Mouse (Mus musculus): ENCODE data around the gene Gpr155.

Gpr155 gene

GRCm38 (mm10) chr2:73386356-73387046 is at the start of gene Gpr155:
TSS of gene Gpr155 (minus strand) at chr2:73386572.
- peak; percentile 100 for DNase-seq

GRCm38 (mm10) chr2:73435847-73436246 is 49.5 kb upstream of the Gpr155 start:
- DNase-seq: no peak

DNA sequence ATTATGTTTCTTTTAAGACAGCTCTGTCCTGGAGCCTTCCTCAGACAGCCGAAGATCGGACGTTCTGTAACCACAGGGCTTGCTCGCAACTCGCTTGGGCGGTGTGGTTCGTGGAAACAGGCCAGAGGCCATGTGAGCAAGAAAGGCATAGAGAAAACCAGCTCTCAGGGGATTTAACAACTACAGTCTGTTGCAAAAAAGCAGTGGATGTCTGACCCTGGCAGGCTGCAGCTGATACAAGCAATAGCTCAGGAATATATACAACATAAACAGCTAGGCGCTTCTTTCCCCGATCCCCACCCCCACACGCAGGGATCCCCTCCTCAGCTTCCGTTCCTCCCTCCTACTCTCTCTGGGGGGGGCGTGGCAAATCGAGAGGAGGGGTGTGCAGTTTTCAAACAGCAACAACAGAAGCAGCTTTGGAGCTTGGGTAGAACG is 45.6 kb upstream of the Gpr155 start:
- DNase-seq: peak in 1 of 2 experiments; percentile 8

- no peak for DNase-seq
Measured at GRCm38 (mm10) chr2:73428803-73429468, 42.6 kb upstream of the Gpr155 start.

- DNase-seq: peak; percentile 66 to 72
Measured at GRCm38 (mm10) chr2:73427293-73427692, 40.9 kb upstream of the Gpr155 start.

- no peak for DNase-seq
Measured at GRCm38 (mm10) chr2:73425822-73426221, 39.5 kb upstream of the Gpr155 start.

DNA sequence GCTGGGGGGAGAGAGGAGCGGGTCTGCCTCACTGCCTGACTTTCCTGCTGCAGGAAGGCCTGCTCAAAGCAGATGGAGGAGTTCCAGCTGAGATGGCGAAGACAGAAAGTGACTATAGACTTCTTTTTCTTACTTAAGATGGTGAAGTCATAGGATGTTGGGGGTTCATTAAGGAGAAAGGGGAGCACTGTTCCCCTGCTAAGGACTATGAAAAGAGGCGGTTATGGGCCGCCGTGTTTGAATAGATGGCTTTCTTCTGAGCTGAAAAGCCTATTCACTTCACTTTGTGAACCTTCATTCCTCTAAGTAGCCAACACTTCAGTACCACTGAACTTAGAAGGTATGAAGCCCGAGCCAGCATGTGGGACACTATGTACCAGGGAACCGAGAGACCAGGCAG is 33.4 kb upstream of the Gpr155 start:
- DNase-seq: no peak

- peak; percentile 35 to 49 for DNase-seq
Measured at GRCm38 (mm10) chr2:73419285-73419684, 32.9 kb upstream of the Gpr155 start.

GRCm38 (mm10) chr2:73415892-73416291 is 29.5 kb upstream of the Gpr155 start:
- DNase-seq: no peak

- DNase-seq: no peak
Measured at GRCm38 (mm10) chr2:73410076-73410475, 23.7 kb upstream of the Gpr155 start.

DNA sequence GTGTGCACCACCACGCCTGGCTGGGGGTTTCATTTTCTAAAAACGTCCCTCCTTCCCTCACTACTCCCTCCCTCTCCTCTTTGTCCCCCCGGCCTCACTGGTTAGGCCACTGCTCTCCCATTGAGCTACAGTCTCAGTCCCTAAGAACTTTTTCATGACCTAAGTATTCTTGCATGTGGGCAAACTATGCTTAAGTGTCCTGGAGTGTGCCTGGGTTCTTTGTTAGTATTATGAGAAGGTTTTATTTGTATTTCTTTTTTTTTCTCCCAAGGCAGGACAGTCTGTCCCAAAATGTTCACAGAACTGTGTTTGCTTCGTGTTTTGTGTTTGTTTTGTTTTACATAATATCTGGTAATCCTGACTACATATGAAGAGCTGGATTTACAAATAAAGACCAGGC is 21.3 kb upstream of the Gpr155 start:
- DNase-seq: no peak

- no peak for DNase-seq
Measured at GRCm38 (mm10) chr2:73406336-73406915, 20.1 kb upstream of the Gpr155 start.

DNA sequence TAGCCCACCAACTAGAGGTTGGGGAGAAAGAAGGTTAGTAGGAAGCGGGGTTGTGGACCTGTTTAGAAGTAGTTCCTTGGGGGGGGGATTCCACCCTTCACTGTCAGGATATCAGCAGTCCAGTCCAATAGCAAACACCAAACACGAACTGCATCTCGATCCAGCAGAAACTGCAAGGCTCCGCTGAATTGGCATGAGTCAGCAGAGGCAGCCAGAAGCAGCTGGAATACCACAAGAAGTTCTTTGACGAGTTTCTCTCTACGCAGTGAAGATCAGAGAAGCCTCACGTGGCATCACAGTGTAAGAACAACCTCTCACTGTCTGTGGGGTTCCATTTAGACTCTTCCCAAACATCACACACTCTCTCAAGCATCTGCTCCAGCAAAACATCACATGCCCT is 18.6 kb upstream of the Gpr155 start:
- DNase-seq: no peak

- no peak for DNase-seq
Measured at GRCm38 (mm10) chr2:73404442-73404841, 18.1 kb upstream of the Gpr155 start.

GRCm38 (mm10) chr2:73403385-73404013 is 17.1 kb upstream of the Gpr155 start:
- no peak for DNase-seq

DNA sequence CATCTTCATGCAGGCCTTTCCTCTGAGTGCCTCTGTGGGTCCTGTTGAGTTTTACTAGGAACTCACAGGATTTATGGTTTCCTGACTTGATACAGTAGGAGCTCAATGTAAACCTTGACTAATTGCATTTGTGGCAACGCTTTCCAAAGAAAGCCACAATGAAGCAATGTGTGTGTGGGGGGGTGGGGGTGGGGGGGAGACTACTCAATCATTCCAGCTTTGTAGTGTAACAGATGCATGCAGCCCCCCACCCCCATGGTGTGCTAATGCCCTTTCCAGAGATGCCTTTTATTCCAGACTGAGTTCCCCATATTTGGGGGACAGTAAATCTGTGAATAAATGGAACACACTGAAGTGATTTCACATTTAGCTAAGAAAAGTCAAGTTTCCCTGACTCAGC is 15.3 kb upstream of the Gpr155 start:
- DNase-seq: no peak

- no peak for DNase-seq
Measured at GRCm38 (mm10) chr2:73397476-73397875, 11.1 kb upstream of the Gpr155 start.

- DNase-seq: no peak
Measured at GRCm38 (mm10) chr2:73396828-73397325, 10.5 kb upstream of the Gpr155 start.

- no peak for DNase-seq
Measured at GRCm38 (mm10) chr2:73395516-73395915, 9.1 kb upstream of the Gpr155 start.

DNA sequence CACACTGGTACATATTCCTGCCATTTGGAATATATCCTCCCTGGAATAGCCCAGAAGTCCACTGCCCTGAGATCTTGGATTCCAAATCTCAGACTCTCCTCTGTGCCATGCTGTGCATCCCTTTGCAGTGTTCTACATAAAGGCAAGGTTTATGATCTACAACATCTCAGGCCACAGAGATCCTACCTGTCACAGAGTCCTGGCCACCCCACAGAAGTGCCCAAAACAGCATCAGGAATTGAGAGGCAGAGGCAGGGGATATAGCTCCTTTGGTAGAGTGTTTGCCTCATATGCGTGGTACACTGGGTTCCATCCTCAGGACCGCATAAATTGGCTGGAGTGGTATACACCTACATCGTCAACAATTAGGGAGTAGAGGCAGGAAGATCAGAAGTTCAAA is 8.1 kb upstream of the Gpr155 start:
- DNase-seq: no peak

DNA sequence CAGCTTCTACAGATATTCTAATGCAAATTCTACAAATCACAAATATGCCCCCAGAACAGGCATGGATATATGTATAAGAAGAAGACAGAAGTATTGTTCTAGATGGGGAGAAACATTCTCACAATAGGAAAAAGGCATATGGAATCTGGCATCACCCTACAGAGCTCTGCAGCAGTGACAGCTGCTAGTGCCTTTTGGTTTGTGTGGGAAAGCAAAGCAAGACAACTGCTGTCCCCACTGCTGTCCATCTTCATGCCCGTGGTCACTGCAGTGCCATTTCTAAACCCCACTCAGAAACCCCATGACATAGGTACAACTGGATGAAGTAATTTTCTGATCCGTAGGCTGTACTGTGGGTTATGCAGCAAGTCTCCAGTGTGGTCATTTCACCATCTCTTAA is 6.4 kb upstream of the Gpr155 start:
- no peak for DNase-seq

DNA sequence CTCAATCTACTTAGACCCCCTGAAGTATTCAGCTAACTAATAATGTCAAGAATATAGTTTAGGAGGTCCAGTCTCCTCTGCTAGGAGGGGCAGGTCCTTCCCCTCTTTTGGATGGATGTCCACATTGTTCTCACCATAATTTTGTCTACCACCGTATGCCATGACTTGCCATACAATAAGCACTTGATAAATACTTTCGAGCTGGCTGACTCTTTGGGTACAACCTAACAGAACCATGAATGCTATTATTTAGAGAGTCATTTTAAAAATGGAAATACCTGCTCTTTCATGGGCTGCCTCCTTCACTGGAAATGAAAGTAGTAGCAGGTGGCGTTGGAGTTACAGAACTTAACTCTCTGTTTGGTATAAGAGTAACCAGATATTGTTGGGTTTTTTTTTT is 3.6 kb upstream of the Gpr155 start:
- DNase-seq: no peak

GRCm38 (mm10) chr2:73387806-73388205 is 1.4 kb upstream of the Gpr155 start:
- no peak for DNase-seq

Measured in kidney, postnatal 25 days (tissue).